Mouse (Mus musculus) CH12.LX (cell line): ENCODE measurements around the gene Syngr2. TPM values are rescaled to one million over a fixed set of nuclear protein-coding genes. Genes with fewer than 3 reads are reported as not detected.

ENCODE experiments used
- DNase-seq: peaks from one replicate; pipeline ENCODE4 v3.0.0-alpha.2; 2013; ENCODE audit errors: extremely low read depth
- H3K27ac ChIP-seq: 2 replicates; pipeline ENCODE4 v1.5.1; 2012; ENCODE audit warnings: low read depth, mild to moderate bottlenecking, control low read depth, moderate library complexity; ENCODE audit not compliant: insufficient read depth
- H3K27me3 ChIP-seq: replicated peaks from 2 replicates; pipeline ENCODE3; 2012; ENCODE audit warnings: inconsistent platforms
- H3K36me3 ChIP-seq, 2 experiments: replicated peaks in 1 of 2; 2 replicates each; pipeline versions ENCODE3 to v1.6.1; 2012; ENCODE audit warnings: inconsistent platforms in 1 of 2, low read length in 1 of 2, mild to moderate bottlenecking in 1 of 2, mixed read lengths in 1 of 2, moderate library complexity in 1 of 2; ENCODE audit not compliant: control insufficient read depth in 1 of 2, insufficient read depth in 1 of 2
- H3K4me1 ChIP-seq, 2 experiments: 2 replicates each; pipeline ENCODE4 v1.6.1; 2012; ENCODE audit warnings: inconsistent platforms in 1 of 2, moderate library complexity in 1 of 2; ENCODE audit not compliant: insufficient read depth in 2 of 2, control insufficient read depth in 1 of 2
- H3K4me2 ChIP-seq: 2 replicates; pipeline ENCODE4 v1.6.1; 2012; ENCODE audit warnings: low read depth, mild to moderate bottlenecking, control low read depth; ENCODE audit not compliant: poor library complexity, insufficient read depth, severe bottlenecking
- H3K4me3 ChIP-seq, 3 experiments: fragments of 150-350 bp in 1 of 3; sonication (generic) in 1 of 3; replicated peaks in 1 of 3; 2 replicates each; pipeline versions ENCODE3 to v1.5.1; 2011 to 2012; ENCODE audit warnings: low read depth in 2 of 3, low read length in 2 of 3, mild to moderate bottlenecking in 2 of 3, moderate library complexity in 2 of 3, control low read depth in 1 of 3, improper control_type of control experiment in 1 of 3, inconsistent platforms in 1 of 3, mixed read lengths in 1 of 3; ENCODE audit not compliant: poor library complexity in 1 of 3
- H3K79me2 ChIP-seq: replicated peaks from 2 replicates; pipeline ENCODE4 v1.6.1; 2012; ENCODE audit warnings: mild to moderate bottlenecking, moderate library complexity; ENCODE audit not compliant: control insufficient read depth, poor library complexity, insufficient read depth, severe bottlenecking; ENCODE audit errors: extremely low read depth
- H3K9ac ChIP-seq: 2 replicates; pipeline ENCODE4 v1.6.1; 2012; ENCODE audit warnings: low read depth, mild to moderate bottlenecking, control low read depth, moderate library complexity; ENCODE audit not compliant: insufficient read depth
- H3K9me3 ChIP-seq: replicated peaks from 2 replicates; pipeline ENCODE3; 2012; ENCODE audit warnings: low read length, inconsistent platforms, mixed read lengths
- BHLHE40 ChIP-seq: IDR thresholded peaks from 2 replicates; pipeline ENCODE4 v1.6.1; 2011; ENCODE audit warnings: mild to moderate bottlenecking, low read depth, low read length, improper control_type of control experiment
- CTCF ChIP-seq, 2 experiments: IDR thresholded peaks in 1 of 2; conservative IDR thresholded peaks in 1 of 2; 2 replicates each; pipeline ENCODE4 v1.5.1; 2011 to 2012; ENCODE audit warnings: low read depth in 2 of 2, low read length in 2 of 2, improper control_type of control experiment in 1 of 2, inconsistent platforms in 1 of 2, mild to moderate bottlenecking in 1 of 2, moderate library complexity in 1 of 2
- E2F4 ChIP-seq: IDR thresholded peaks from 2 replicates; pipeline ENCODE4 v1.6.1; 2011; ENCODE audit warnings: low read depth, low read length, improper control_type of control experiment; ENCODE audit not compliant: insufficient replicate concordance
- ELF1 ChIP-seq: IDR thresholded peaks from 2 replicates; pipeline ENCODE4 v1.6.1; 2014; ENCODE audit warnings: low read depth, mild to moderate bottlenecking, inconsistent platforms, low read length, improper control_type of control experiment
- EP300 ChIP-seq: IDR thresholded peaks from 2 replicates; pipeline ENCODE4 v1.6.1; 2011; ENCODE audit warnings: low read length, improper control_type of control experiment
- ETS1 ChIP-seq: conservative IDR thresholded peaks from 2 replicates; pipeline ENCODE4 v1.6.1; 2012; ENCODE audit warnings: low read depth, mild to moderate bottlenecking, inconsistent platforms, low read length, improper control_type of control experiment, moderate library complexity
- HCFC1 ChIP-seq: IDR thresholded peaks from 2 replicates; pipeline ENCODE4 v1.6.1; 2012; ENCODE audit warnings: low read depth, mild to moderate bottlenecking, inconsistent platforms, low read length, improper control_type of control experiment
- JUND ChIP-seq: conservative IDR thresholded peaks from 2 replicates; pipeline ENCODE4 v1.6.1; 2011; ENCODE audit warnings: low read depth, low read length, improper control_type of control experiment
- KAT2A ChIP-seq: IDR thresholded peaks from 2 replicates; pipeline ENCODE4 v1.6.1; 2012; ENCODE audit warnings: low read length, improper control_type of control experiment, inconsistent platforms; ENCODE audit not compliant: insufficient replicate concordance
- MAFK ChIP-seq: IDR thresholded peaks from 2 replicates; pipeline ENCODE4 v1.6.1; 2011; ENCODE audit warnings: low read length, improper control_type of control experiment; ENCODE audit not compliant: insufficient replicate concordance
- MAX ChIP-seq: IDR thresholded peaks from 2 replicates; pipeline ENCODE4 v1.6.1; 2011; ENCODE audit warnings: low read length, improper control_type of control experiment
- MAZ ChIP-seq: IDR thresholded peaks from 2 replicates; pipeline ENCODE4 v1.6.1; 2012; ENCODE audit warnings: low read depth, mild to moderate bottlenecking, inconsistent platforms, low read length, improper control_type of control experiment, moderate library complexity
- MXI1 ChIP-seq: IDR thresholded peaks from 2 replicates; pipeline ENCODE4 v1.6.1; 2011; ENCODE audit warnings: mild to moderate bottlenecking, low read depth, low read length, improper control_type of control experiment
- MYC ChIP-seq: IDR thresholded peaks from 2 replicates; pipeline ENCODE4 v1.6.1; 2011; ENCODE audit warnings: low read depth, mild to moderate bottlenecking, improper control_type of control experiment, low read length
- NELFE ChIP-seq: IDR thresholded peaks from 2 replicates; pipeline ENCODE4 v1.6.1; 2011; ENCODE audit warnings: low read depth, low read length, improper control_type of control experiment
- NRF1 ChIP-seq: IDR thresholded peaks from 2 replicates; pipeline ENCODE4 v1.6.1; 2014; ENCODE audit warnings: low read depth, mild to moderate bottlenecking, inconsistent platforms, low read length, improper control_type of control experiment, moderate library complexity
- PAX5 ChIP-seq: IDR thresholded peaks from 2 replicates; pipeline ENCODE4 v1.6.1; 2012; ENCODE audit warnings: low read length, inconsistent platforms, mixed read lengths
- POLR2A ChIP-seq: IDR thresholded peaks from 2 replicates; pipeline ENCODE4 v1.6.1; 2011; ENCODE audit warnings: low read depth, mild to moderate bottlenecking, improper control_type of control experiment, low read length
- SIN3A ChIP-seq: IDR thresholded peaks from 2 replicates; pipeline ENCODE4 v1.6.1; 2012; ENCODE audit warnings: low read length, improper control_type of control experiment, inconsistent platforms
- SMC3 ChIP-seq: IDR thresholded peaks from 2 replicates; pipeline ENCODE4 v1.6.1; 2011; ENCODE audit warnings: low read depth, low read length, improper control_type of control experiment
- TCF12 ChIP-seq: IDR thresholded peaks from 2 replicates; pipeline ENCODE4 v1.6.1; 2014; ENCODE audit warnings: low read depth, mild to moderate bottlenecking, inconsistent platforms, low read length, improper control_type of control experiment
- USF1 ChIP-seq: IDR thresholded peaks from 2 replicates; pipeline ENCODE4 v1.6.1; 2014; ENCODE audit warnings: low read depth, mild to moderate bottlenecking, inconsistent platforms, low read length, improper control_type of control experiment
- USF2 ChIP-seq: conservative IDR thresholded peaks from 2 replicates; pipeline ENCODE4 v1.6.1; 2011; ENCODE audit warnings: low read depth, low read length, improper control_type of control experiment
- ZKSCAN1 ChIP-seq: IDR thresholded peaks from 2 replicates; pipeline ENCODE4 v1.6.1; 2012; ENCODE audit warnings: low read depth, inconsistent platforms, low read length, improper control_type of control experiment, borderline replicate concordance
- ZMIZ1 ChIP-seq: IDR thresholded peaks from 2 replicates; pipeline ENCODE4 v1.6.1; 2012; ENCODE audit warnings: low read depth, mild to moderate bottlenecking, inconsistent platforms, low read length, improper control_type of control experiment
- ZNF384 ChIP-seq: IDR thresholded peaks from 2 replicates; pipeline ENCODE4 v1.6.1; 2012; ENCODE audit warnings: low read depth, low read length, improper control_type of control experiment, inconsistent platforms
- dilution Hi-C: fragments of 300-500 bp; cut with MboI; formaldehyde crosslinking; loops from 2 replicates; pipeline ENCODE4 v1.14.3; 2020; ENCODE audit warnings: low sequenced_read_pairs; ENCODE audit not compliant: extremely low pct_unique_long_range_greater_than_20kb, extremely low pct_ligation_motif_present
- in situ Hi-C: fragments of 300-500 bp; cut with MboI; formaldehyde crosslinking; loops from 3 replicates; pipeline ENCODE4 v1.14.3; 2019; ENCODE audit warnings: low sequenced_read_pairs, low pct_ligation_motif_present, low pct_unique_long_range_greater_than_20kb, mixed read lengths
- polyA plus RNA-seq: library from polyadenylated mRNA; unstranded; fragments of >175 nt; gene quantifications from 2 replicates; pipeline ENCODE4 v1.2.1, GENCODE M21; 2012; ENCODE audit warnings: low read depth; ENCODE audit not compliant: insufficient read length
- total RNA-seq, 2 experiments: library from RNA; depleted of rRNA; stranded (reverse); fragments of 300-350 nt in 1 of 2; fragments of >200 nt in 1 of 2; gene quantifications; 2 replicates each; pipeline ENCODE4 v1.2.3; 2012 to 2014

Syngr2 gene
- total and polyA plus RNA-seq, 3 experiments = 409 to 654 (median 553) TPM

DNA sequence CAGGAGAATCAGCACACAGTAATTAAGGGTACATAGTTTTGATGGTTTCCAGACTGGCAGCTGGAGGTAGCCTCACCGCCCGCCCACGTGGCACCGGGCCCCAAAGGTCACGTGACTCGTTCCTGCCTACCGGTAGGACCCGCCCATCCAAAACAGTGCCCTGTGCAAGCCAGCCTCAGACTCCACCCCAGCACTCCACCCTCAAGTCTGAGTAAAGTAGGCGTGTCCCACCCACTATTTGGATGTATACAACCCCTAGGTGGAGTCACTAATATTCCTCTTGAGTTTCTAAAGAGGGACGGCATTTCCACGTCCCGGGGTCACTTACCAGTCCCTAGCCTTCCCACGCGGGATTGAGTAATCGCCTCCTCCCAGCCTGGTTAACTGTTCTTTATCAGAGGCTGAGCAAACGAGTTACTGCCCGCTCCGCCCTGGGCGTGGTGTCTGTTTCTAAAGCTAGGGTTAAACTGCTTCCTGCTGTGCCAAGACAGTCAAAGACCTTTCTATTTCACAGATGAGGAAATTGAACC, 28.8 kb upstream of the Syngr2 start:
- dilution Hi-C loops = no loop called here
- Histone ChIP-seq H3K27ac (peak overlapping the region; percentile 50), H3K9ac (peak overlapping the region; percentile 33; the same call in 1 of the 2 replicates), H3K4me1 (peaks cover 8 to 60% of the 10 kb centered on the region in 2 experiments; a peak in 3 of 4 replicates), H3K79me2 (no peaks in the 10 kb centered on the region), H3K4me2 (peak overlapping the region; percentile 75), H3K4me3 (peak overlapping the region; percentile 68 to 94 (median 71)), H3K36me3 (peaks cover 21 to 49% of the 10 kb centered on the region in 2 experiments), H3K27me3 (no peaks in the 10 kb centered on the region), H3K9me3 (no peaks in the 10 kb centered on the region)
- in situ Hi-C loops = no loop called here
- 0 out of 2 replicates have a peak, but pooled peaks have one; percentile 4 for TF ChIP-seq ETS1
- peak; percentile 6; the same call in 1 of the 2 replicates for TF ChIP-seq EP300
- TF ChIP-seq SIN3A = peak; percentile 73; the same call in 1 of the 2 replicates
- TF ChIP-seq MAZ = no peak
- TF ChIP-seq ZMIZ1 = 0 out of 2 replicates have a peak, but pooled peaks have one; percentile 26
- TF ChIP-seq MAX = peak; percentile 99
- 0 out of 4 replicates have a peak, but pooled peaks of 1 of the 2 experiments have one; percentile 23 for TF ChIP-seq CTCF (conservative IDR thresholded peaks at IDR 0.05 in 1 of 2, IDR thresholded peaks at IDR 0.05 in 1 of 2; ENCODE audit: low read depth in 2 of 2, low read length in 2 of 2)
- TF ChIP-seq JUND = no peak
- TF ChIP-seq E2F4 = no peak
- TF ChIP-seq SMC3 = no peak
- TF ChIP-seq NELFE = peak; percentile 47
- TF ChIP-seq MAFK = no peak
- TF ChIP-seq ZKSCAN1 = no peak
- TF ChIP-seq TCF12 = peak; percentile 52; the same call in 1 of the 2 replicates
- peak; percentile 35; the same call in 1 of the 2 replicates for TF ChIP-seq HCFC1
- TF ChIP-seq MYC = peak; percentile 91
- peak; percentile 96 for TF ChIP-seq BHLHE40
- TF ChIP-seq USF2 = peak; percentile 100
- TF ChIP-seq USF1 = peak; percentile 99
- peak; percentile 53 for TF ChIP-seq POLR2A
- peak; percentile 100 for TF ChIP-seq MXI1
- TF ChIP-seq KAT2A = no peak
- TF ChIP-seq ELF1 = no peak; the same call in 1 of the 2 replicates
- TF ChIP-seq NRF1 = peak; percentile 42; the same call in 1 of the 2 replicates
- TF ChIP-seq ZNF384 = no peak
- no peak for TF ChIP-seq PAX5
- peak; percentile 99 for DNase-seq
